Mouse (Mus musculus): Measurements from ENCODE around the gene Ykt6.
"Not testable (repeated sequence)": the region's sequence is repeated elsewhere in the genome, so short reads cannot be mapped to it uniquely, and the experiment has no call there.

The Ykt6 gene

DNA sequence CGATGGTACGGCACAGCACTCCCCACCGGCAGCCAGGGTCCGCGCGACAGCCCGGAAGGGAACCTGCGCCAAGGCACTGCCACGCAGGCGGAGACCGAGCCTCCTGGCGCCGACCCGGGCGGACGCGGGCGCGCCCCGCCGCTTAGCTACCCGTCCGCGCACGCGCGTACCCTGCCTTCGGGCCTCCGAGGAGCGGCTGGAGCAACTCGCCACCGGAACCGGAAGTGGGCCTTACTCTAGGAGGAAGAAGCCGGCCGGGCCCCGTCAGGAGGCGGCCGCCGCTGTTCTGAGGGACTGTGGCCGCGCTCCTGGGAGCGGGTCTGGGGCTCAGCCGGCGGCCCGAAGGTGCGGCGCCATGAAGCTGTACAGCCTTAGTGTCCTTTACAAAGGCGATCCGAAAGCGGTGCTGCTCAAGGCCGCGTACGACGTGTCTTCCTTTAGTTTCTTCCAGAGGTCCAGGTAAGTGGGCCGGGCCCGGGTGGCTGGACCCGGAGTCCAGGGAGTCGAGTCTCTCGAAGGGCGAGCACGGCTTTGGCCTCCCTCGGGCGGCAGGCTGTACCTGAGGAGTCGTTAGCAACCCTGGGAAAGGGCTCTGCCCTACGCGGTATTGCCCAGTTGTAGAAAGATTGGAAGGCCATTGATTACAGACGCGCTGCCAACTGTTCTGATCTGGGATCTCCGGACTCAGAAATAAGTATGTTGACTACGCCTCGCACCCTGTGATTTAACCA, at the start of gene Ykt6:
TSS of gene Ykt6 (plus strand) at position 148 of the 731 bp plus-strand sequence.
- peak; percentile 98 for DNase-seq

DNA sequence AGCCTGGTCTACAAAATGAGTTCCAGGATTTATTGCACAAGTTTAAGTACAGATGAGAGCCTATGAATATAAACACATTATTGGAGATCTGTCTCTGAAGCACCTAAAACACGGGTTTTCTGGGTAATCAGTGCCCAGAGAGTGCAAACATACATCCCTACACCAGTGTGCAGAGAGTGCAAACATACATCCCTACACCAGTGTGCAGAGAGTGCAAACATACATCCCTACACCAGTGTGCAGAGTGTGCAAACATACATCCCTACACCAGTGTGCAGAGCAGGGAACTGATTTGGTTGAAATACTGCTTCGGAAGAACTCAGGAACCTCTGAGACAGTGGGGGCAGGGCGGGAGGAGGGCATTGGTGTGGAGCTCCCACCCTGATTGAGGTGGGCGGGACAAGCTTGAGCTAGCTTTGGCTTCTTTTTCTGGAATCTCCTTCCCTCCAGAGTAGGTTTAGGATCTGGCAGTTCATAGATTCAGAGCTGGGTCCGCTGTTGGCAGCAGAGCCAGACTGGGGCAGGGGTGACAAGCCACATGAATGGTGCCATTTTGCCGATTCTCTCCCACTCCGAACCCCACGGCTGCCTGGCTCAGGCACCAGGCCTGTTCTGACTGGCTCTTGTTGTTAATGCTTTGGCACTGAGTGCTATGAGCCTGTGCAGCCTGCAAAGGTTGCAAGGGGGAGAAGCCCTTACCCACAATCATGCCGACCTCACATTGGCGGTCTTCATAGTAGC, 49.5 kb upstream of the Ykt6 start:
- no peak for DNase-seq

DNA sequence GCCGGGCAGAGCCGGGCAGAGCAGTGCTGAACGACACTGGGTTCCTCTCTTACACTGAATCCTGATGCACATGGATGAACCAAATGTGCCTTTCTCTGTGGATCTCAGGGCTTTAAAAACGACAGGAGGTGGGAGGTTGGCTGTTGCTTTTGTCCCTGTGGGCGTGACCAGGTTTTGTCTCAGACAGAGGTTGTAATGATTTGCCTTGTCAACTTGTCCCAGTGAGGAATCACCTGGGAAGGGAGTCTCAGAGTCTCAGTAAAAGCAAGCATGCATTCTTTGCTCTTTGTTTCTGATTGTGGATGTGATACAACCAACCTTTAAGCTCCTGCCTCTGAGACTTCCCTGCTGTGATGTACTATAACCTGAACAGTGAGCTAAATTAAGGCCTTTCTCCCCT, 48.4 kb upstream of the Ykt6 start:
- DNase-seq = no peak

GRCm38 (mm10) chr11:5908642-5909041, 46.9 kb upstream of the Ykt6 start:
- DNase-seq = no peak

DNA sequence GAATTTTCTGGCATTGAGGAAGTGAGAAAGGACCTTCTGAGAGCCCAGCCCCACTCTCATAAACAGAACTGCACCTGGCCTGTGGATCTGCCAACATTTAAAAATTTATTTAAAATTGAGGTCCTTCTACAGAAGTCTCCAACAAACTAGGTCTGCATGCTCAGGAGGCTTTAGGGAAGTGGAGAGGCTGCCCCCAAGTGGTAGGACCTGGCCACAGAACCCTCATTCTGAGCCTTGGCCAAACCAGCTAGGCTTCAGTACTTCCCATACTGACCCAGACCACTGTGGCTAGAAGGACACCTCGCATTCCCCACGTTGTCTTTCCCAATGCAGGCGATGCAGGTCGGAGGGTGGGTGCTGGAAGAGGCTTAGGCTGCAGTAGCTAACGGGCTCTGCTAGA, 42.9 kb upstream of the Ykt6 start:
- peak; percentile 74 for DNase-seq

- no peak for DNase-seq
These were observed 42.2 kb upstream of the Ykt6 start for GRCm38 (mm10) chr11:5913256-5913655.

- no peak for DNase-seq
These were observed 41.6 kb upstream of the Ykt6 start for GRCm38 (mm10) chr11:5913936-5914335.

- DNase-seq = no peak
These were observed 40.6 kb upstream of the Ykt6 start for GRCm38 (mm10) chr11:5914940-5915339.

DNA sequence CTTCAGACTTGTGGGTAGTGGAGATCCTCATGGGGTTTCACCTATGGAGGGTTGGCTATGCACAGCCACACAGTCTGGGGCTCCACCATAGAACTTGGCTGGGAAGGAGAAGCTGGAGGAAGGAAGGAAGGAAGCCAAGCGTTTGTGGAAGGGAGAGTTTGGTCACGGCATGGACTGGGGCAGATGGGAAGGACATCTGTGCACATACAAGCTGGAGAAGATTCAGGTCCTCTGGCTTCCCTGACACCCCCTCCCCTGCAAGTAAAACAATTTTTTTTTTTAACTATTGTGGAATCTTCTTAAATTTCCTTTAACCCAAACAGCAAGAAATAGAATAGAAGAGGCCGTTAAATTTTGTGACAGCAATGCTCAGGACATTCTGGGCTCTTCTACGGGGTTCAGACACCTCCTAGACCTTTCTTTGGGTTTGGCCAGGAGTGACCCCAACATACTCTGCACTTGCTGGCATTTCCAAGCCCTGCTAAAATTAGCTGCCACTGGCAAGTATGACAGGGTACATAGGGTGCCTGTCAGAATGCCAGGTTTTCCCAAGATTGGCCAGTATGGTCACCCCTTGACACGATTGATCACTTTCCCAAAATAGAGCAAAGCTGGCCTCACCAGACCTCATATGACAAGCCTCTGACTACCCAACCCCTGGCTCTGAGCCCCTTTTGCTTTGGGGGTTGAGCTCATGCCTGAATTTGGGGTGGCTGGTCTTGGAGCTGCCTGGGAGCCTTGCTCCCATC, 39.9 kb upstream of the Ykt6 start:
- DNase-seq = no peak

- DNase-seq = no peak
These were observed 39.3 kb upstream of the Ykt6 start for GRCm38 (mm10) chr11:5916178-5916548.

- no peak for DNase-seq
These were observed 37.4 kb upstream of the Ykt6 start for GRCm38 (mm10) chr11:5918111-5918510.

- no peak for DNase-seq
These were observed 35.9 kb upstream of the Ykt6 start for GRCm38 (mm10) chr11:5919606-5920005.

DNA sequence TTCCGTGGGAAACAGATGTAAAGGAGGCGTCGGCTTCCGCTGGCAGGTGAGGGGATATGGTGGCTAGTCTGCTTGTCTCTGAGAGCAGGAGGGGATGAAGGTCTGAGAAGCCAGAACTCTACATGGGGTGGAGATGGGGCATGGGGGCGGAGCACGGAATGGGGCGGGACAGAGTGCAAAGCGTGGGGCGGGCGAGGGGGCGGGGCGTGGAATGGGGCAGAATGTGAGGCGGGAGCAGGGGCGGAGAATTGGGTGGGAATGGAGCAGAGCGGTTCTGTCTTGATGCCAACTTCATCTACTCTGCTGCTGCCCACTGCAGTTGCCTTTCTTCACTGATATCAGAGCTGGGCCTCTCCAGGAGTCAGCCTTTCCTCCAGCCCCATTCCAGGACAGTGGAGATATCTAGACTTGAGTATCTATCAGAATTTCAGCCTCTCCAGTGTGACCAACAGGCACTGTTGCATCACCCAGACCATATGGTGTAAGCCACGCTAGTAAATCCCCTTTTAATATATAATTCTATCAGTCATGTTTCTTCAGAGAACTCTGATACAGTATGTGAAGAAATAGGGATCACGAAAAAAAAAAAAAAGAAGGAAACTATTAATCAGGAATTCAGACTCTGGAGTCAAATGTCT, 35.1 kb upstream of the Ykt6 start:
- DNase-seq = peak; percentile 30

GRCm38 (mm10) chr11:5924699-5925098, 30.8 kb upstream of the Ykt6 start:
- DNase-seq = no peak

GRCm38 (mm10) chr11:5926696-5927220, 28.7 kb upstream of the Ykt6 start:
- DNase-seq = no peak

GRCm38 (mm10) chr11:5930578-5930977, 24.9 kb upstream of the Ykt6 start:
- no peak for DNase-seq

DNA sequence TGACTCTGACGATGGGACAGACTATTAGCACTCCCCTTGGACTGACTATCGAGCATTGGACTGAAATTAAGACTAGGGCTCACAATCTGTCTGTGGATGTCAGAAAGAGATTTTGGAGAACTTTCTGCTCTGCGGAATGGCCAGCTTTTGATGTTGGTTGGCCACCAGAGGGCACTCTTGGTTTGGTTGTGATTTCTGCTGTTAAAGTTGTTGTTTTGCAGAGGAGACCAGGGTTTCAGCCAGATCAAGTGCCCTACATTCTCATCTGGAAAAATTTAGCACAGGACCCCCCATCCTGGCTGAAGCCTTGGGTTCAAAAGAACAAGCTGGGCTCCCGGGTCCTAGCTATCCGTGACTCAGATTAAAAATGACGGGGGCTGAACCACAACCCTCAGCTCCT, 23.5 kb upstream of the Ykt6 start:
- peak; percentile 44 for DNase-seq

DNA sequence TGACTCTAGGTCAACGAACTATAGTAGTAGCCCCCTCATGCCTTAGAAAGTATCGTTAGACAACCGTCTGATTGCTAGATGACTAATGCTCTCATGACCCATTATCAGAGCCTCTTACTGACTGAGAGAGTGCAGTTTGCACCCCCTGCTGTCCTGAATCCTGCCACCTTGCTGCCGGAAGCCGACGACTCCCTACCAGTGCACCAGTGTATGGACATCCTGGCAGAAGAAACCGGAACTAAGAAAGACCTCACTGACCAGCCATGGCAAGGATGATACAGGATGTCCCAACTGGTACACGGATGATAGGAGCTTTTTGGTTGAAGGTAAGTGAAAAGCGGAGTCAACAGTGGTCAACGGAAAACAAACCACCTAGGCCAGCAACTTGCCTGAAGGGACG, 21.0 kb upstream of the Ykt6 start:
- not testable (repeated sequence) for DNase-seq

- DNase-seq = no peak
These were observed 12.5 kb upstream of the Ykt6 start for GRCm38 (mm10) chr11:5942966-5943365.

- DNase-seq = peak; percentile 24
These were observed 10.4 kb upstream of the Ykt6 start for GRCm38 (mm10) chr11:5945096-5945495.

DNA sequence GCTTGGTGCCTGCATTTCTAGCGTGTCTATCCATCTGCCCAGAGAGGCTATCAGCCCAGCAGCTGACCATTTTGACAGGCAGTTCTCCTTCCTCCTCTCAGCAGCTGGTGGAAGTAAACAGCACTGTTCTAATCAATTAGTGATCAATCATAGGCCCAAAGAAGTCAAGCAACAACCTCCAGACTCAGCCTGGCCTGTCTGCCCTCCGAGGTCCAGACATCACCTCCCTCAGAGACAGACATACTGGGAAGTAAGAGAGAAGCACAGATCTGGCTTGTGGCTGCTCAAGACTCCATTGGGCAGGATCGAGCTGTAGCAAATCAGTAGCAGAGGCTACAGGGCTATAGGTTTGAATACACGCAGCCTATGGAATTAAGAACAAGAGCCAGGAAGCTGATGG, 7.7 kb upstream of the Ykt6 start:
- no peak for DNase-seq

GRCm38 (mm10) chr11:5948546-5949250, 6.8 kb upstream of the Ykt6 start:
- DNase-seq = no peak
